Mouse (Mus musculus) neural tube, embryonic 15.5 days (tissue): ENCODE data around the gene Cys1. TPM values are rescaled to one million over a fixed set of nuclear protein-coding genes. Genes with fewer than 3 reads are reported as not detected.

ENCODE experiments used
- ATAC-seq: fragments of 200-750 bp; cut with Nextera tagmentation; 2 replicates; pipeline ENCODE4 v1.8.0; 2017; ENCODE audit warnings: mild to moderate bottlenecking, moderate TSS enrichment, moderate library complexity; ENCODE audit not compliant: low FRiP score
- H3K27ac ChIP-seq: fragments of 300-500 bp; sonication (generic); replicated peaks from 2 replicates; pipeline ENCODE4 v1.5.1; 2015; ENCODE audit warnings: mild to moderate bottlenecking, inconsistent platforms
- H3K27me3 ChIP-seq: fragments of 300-500 bp; sonication (generic); replicated peaks from 2 replicates; pipeline ENCODE4 v1.6.1; 2015; ENCODE audit warnings: inconsistent platforms
- H3K36me3 ChIP-seq: fragments of 300-500 bp; sonication (generic); 2 replicates; pipeline ENCODE4 v1.6.1; 2015; ENCODE audit warnings: inconsistent platforms
- H3K4me1 ChIP-seq: fragments of 300-500 bp; sonication (generic); 2 replicates; pipeline ENCODE4 v1.6.1; 2015; ENCODE audit warnings: inconsistent platforms
- H3K4me2 ChIP-seq: fragments of 300-500 bp; sonication (generic); 2 replicates; pipeline ENCODE4 v1.6.1; 2015; ENCODE audit warnings: inconsistent platforms, mild to moderate bottlenecking, moderate library complexity
- H3K4me3 ChIP-seq: fragments of 300-500 bp; sonication (generic); replicated peaks from 2 replicates; pipeline ENCODE4 v1.5.1; 2015; ENCODE audit warnings: mild to moderate bottlenecking, inconsistent platforms
- H3K9ac ChIP-seq: fragments of 300-500 bp; sonication (generic); replicated peaks from 2 replicates; pipeline ENCODE4 v1.6.1; 2015; ENCODE audit warnings: mild to moderate bottlenecking, inconsistent platforms
- H3K9me3 ChIP-seq: fragments of 300-500 bp; sonication (generic); replicated peaks from 2 replicates; pipeline ENCODE4 v1.6.1; 2016; ENCODE audit warnings: inconsistent platforms
- WGBS: fragments of 180-500 bp; shearing (Covaris S2); methylation state at CpG from one replicate; pipeline ENCODE4 v1.1.7; 2015; ENCODE audit warnings: mixed read lengths; 5-methylcytosine and 5-hydroxymethylcytosine counted together
- polyA plus RNA-seq: library from polyadenylated mRNA; unstranded; fragments of >200 nt; fragmentation: Nextera tagmentation; extraction: Ambion mirVana; gene quantifications from 2 replicates; pipeline ENCODE4 v1.2.1, GENCODE M21; 2015

Gene Cys1
- polyA plus RNA-seq, 1 experiment from 2014 or later = 2.1 TPM

- H3K36me3 ChIP-seq = peaks cover 35% of the 10 kb centered on the region
- no peak overlapping the region for H3K4me2 ChIP-seq
- H3K4me1 ChIP-seq = peaks cover 20% of the 10 kb centered on the region
- no peak overlapping the region for H3K27ac ChIP-seq
- ATAC-seq = no peak
- H3K9ac ChIP-seq = no peak overlapping the region
- WGBS = 90% methylated on average over 4 of the region's 4 CpGs
- H3K9me3 ChIP-seq = no peaks in the 10 kb centered on the region
- H3K27me3 ChIP-seq = no peaks in the 10 kb centered on the region
- H3K4me3 ChIP-seq = no peak overlapping the region
These were observed 20.5 kb downstream of the Cys1 start for GRCm38 (mm10) chr12:24661100-24661499.

DNA sequence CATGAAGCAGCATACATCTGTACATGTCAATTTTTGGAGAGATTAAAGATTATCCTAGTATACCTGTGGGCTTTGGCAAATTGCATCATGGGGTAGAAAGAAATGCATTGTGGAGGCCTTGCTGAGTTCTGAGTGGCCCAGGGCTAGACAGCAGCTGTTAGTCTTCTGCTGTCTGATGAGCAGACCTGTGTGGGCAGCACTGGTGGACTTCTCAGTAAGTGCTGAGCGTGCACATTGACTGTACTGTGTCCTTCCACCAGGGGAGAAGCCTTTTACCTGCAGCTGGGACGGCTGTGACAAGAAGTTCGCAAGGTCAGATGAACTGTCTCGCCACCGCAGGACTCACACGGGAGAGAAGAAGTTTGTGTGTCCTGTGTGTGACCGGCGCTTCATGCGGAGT is 21.7 kb downstream of the Cys1 start:
- WGBS = 94% methylated on average over 9 of the region's 9 CpGs
- Histone ChIP-seq H3K4me2 (no peak overlapping the region), H3K4me3 (no peak overlapping the region), H3K9me3 (no peaks in the 10 kb centered on the region), H3K27me3 (no peaks in the 10 kb centered on the region), H3K9ac (no peak overlapping the region), H3K36me3 (peaks cover 46% of the 10 kb centered on the region), H3K4me1 (peaks cover 32% of the 10 kb centered on the region), H3K27ac (no peak overlapping the region)
- ATAC-seq = no peak

GRCm38 (mm10) chr12:24658998-24659397 is 22.6 kb downstream of the Cys1 start:
- WGBS = 98% methylated on average over 4 of the region's 4 CpGs
- H3K4me3 ChIP-seq = no peak overlapping the region
- no peaks in the 10 kb centered on the region for H3K27me3 ChIP-seq
- ATAC-seq = no peak
- no peaks in the 10 kb centered on the region for H3K9me3 ChIP-seq
- peaks cover 50% of the 10 kb centered on the region for H3K36me3 ChIP-seq
- no peak overlapping the region for H3K4me2 ChIP-seq
- H3K27ac ChIP-seq = no peak overlapping the region
- H3K4me1 ChIP-seq = peaks cover 41% of the 10 kb centered on the region
- no peak overlapping the region for H3K9ac ChIP-seq

- peak overlapping the region; percentile 29 for H3K4me2 ChIP-seq
- H3K27me3 ChIP-seq = no peaks in the 10 kb centered on the region
- no peak overlapping the region for H3K27ac ChIP-seq
- H3K4me3 ChIP-seq = no peak overlapping the region
- no peak overlapping the region for H3K9ac ChIP-seq
- H3K36me3 ChIP-seq = peaks cover 46% of the 10 kb centered on the region
- WGBS = 73% methylated on average over 3 of the region's 3 CpGs
- no peaks in the 10 kb centered on the region for H3K9me3 ChIP-seq
- peaks cover 57% of the 10 kb centered on the region for H3K4me1 ChIP-seq
- no peak for ATAC-seq
These were observed 25.2 kb downstream of the Cys1 start for GRCm38 (mm10) chr12:24656436-24656835.

DNA sequence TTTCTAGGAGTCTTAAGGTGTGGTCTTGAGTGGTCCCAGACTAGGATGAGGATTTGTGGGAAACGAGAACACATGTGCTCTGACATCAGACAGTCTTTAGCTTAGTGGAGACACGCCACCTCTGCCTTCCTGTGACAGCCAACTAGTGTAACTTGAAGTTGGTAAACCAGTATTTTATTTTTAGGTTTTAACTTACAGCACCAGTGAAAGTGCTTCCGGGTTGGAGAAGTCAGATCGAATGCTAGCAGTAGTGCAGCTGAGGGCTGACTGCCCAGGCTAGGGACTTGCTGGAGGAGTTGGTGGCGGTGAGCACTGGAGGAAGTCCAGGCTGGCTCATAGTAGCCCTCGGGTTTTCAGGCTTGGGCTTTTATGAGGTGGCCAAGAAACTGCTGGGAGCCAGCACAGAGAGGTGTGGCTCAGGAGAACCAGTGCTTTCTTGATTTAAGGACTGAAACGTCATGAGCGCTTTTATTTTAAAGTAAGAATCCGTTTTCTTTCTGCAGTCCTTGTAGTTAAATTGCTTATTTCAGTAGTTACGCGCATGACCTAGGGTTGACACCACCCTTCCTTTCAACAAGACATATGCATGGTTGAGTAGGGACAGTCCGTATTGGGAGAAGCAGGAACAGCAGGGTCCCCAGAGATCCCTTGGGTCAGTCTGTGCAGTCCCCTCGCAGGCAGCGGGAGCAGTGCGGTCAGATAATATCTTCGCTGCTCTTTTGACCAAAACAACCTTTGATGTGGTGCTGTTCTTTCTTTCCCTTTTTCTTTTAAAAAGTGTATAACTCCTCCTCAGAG is 27.3 kb downstream of the Cys1 start:
- Histone ChIP-seq H3K4me1 (peaks cover 66% of the 10 kb centered on the region), H3K4me2 (no peak overlapping the region), H3K9ac (no peak overlapping the region), H3K27me3 (no peaks in the 10 kb centered on the region), H3K4me3 (no peak overlapping the region), H3K27ac (no peak overlapping the region), H3K9me3 (no peaks in the 10 kb centered on the region), H3K36me3 (peaks cover 31% of the 10 kb centered on the region)
- ATAC-seq = no peak
- 76% methylated on average over 16 of the region's 16 CpGs for WGBS

GRCm38 (mm10) chr12:24651642-24652342 is 29.8 kb downstream of the Cys1 start:
- H3K4me1 ChIP-seq = peaks cover 53% of the 10 kb centered on the region
- 1% methylated on average over 36 of the region's 36 CpGs for WGBS
- peak overlapping the region; percentile 99 for H3K9ac ChIP-seq
- ATAC-seq = peak; percentile 86
- H3K4me2 ChIP-seq = peak overlapping the region; percentile 78
- peaks cover 22% of the 10 kb centered on the region for H3K36me3 ChIP-seq
- H3K27me3 ChIP-seq = no peaks in the 10 kb centered on the region
- H3K9me3 ChIP-seq = no peaks in the 10 kb centered on the region
- peak overlapping the region; percentile 94 for H3K27ac ChIP-seq
- peak overlapping the region; percentile 86 for H3K4me3 ChIP-seq

GRCm38 (mm10) chr12:24651063-24651557 is 30.5 kb downstream of the Cys1 start, which contains the start of gene Klf11:
Gene Klf11, plus strand, starts transcription at chr12:24651274.
- H3K27ac ChIP-seq = peak within 1 kb of the TSS; percentile 94
- H3K4me2 ChIP-seq = peak within 1 kb of the TSS; percentile 78
- peak within 1 kb of the TSS; percentile 99 for H3K9ac ChIP-seq
- under 1% methylated on average over 65 of the region's 68 CpGs for WGBS
- no peaks in the 10 kb centered on the region for H3K27me3 ChIP-seq
- peaks cover 19% of the 10 kb centered on the region for H3K36me3 ChIP-seq
- ATAC-seq = peak; percentile 92
- peak within 1 kb of the TSS; percentile 86 for H3K4me3 ChIP-seq
- H3K4me1 ChIP-seq = peaks cover 46% of the 10 kb centered on the region
- no peaks in the 10 kb centered on the region for H3K9me3 ChIP-seq

DNA sequence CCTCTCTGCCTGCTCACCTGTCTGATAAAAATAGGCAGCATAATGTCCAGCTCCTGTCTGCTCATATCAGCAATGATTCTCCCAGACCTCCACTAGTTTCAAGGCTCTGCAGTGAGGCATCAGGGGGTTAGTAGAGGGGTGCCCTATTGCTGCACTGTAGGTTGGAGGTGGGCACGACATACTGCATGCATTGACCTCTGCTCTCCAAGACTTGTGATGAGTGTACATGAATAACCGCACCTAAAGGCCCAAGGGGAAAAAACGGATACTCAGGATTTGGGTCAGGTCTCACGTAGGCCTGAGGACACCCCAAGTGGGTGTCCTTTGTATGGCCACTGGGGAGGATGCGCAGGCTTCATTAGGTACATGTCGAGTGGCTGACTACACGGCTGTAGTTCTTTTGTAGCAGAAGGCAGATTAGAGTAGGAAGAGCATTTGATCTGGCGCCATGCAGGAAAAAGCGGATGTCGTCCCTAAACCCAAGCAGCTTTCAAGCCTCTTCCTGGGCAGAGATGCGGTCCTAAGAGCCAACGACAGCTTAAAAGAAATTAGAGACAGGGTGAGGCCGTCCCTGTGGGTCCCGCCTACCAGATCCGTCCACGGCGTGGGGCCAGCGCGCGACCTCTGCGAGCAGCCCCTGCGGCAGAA is 31.1 kb downstream of the Cys1 start:
- H3K4me3 ChIP-seq = peak overlapping the region; percentile 86
- peak overlapping the region; percentile 94 for H3K27ac ChIP-seq
- peaks cover 41% of the 10 kb centered on the region for H3K4me1 ChIP-seq
- peak overlapping the region; percentile 78 for H3K4me2 ChIP-seq
- peak overlapping the region; percentile 61 for H3K9ac ChIP-seq
- 4% methylated on average over 22 of the region's 22 CpGs for WGBS
- no peaks in the 10 kb centered on the region for H3K9me3 ChIP-seq
- H3K36me3 ChIP-seq = peaks cover 13% of the 10 kb centered on the region
- peak; percentile 5 for ATAC-seq
- no peaks in the 10 kb centered on the region for H3K27me3 ChIP-seq

GRCm38 (mm10) chr12:24648094-24648493 is 33.5 kb downstream of the Cys1 start:
- H3K36me3 ChIP-seq = no peaks in the 10 kb centered on the region

GRCm38 (mm10) chr12:24645901-24646300 is 35.7 kb downstream of the Cys1 start:
- Histone ChIP-seq H3K27ac (no peak overlapping the region), H3K9ac (no peak overlapping the region), H3K27me3 (no peaks in the 10 kb centered on the region), H3K36me3 (no peaks in the 10 kb centered on the region), H3K9me3 (no peaks in the 10 kb centered on the region), H3K4me3 (no peak overlapping the region), H3K4me2 (no peak overlapping the region), H3K4me1 (peaks cover 12% of the 10 kb centered on the region)
- 84% methylated on average over 6 of the region's 6 CpGs for WGBS
- ATAC-seq = no peak

More at GRCm38 (mm10) chr12:24648094-24648493, 33.5 kb downstream of the Cys1 start:
- no peaks in the 10 kb centered on the region for H3K27me3 ChIP-seq
- H3K4me3 ChIP-seq = no peak overlapping the region
- no peak for ATAC-seq
- H3K9ac ChIP-seq = no peak overlapping the region
- H3K9me3 ChIP-seq = no peaks in the 10 kb centered on the region
- WGBS = 58% methylated on average over 1 of the region's 1 CpGs
- peaks cover 23% of the 10 kb centered on the region for H3K4me1 ChIP-seq
- H3K27ac ChIP-seq = no peak overlapping the region
- H3K4me2 ChIP-seq = no peak overlapping the region

DNA sequence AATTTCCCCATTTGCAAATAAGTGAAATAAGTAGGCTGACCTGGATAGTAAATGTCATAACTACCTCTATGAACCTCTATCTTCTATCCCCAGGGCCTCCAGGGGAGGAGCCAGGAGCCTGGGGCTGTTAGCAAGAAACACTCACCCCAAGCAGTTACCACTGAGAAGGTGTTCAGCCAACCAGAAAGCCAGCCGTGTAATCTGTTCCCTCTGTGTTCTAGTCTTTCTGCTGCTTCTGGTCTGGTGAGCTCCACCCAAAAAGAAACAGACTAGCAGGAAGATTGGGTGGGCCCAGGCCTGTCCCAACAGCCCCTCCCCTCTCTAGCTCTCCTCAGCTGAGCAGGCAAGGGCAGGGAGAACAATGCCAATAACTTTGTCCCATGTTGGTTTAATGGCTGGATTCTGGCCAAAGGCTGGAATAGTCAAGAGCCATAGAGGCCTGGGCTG is 37.5 kb downstream of the Cys1 start:
- Histone ChIP-seq H3K4me2 (no peak overlapping the region), H3K36me3 (no peaks in the 10 kb centered on the region), H3K9ac (no peak overlapping the region), H3K4me3 (no peak overlapping the region), H3K4me1 (0 out of 2 replicates have a peak, but pooled peaks cover 3% of the 10 kb centered on the region), H3K27ac (no peak overlapping the region), H3K27me3 (no peaks in the 10 kb centered on the region), H3K9me3 (no peaks in the 10 kb centered on the region)
- no peak for ATAC-seq
- 43% methylated on average over 1 of the region's 1 CpGs for WGBS
